Mouse (Mus musculus) layer of hippocampus, postnatal 25 days (tissue): Measurements from ENCODE around the gene Arl6ip4. TPM values are rescaled to one million over a fixed set of nuclear protein-coding genes. Genes with fewer than 3 reads are reported as not detected.

Experiments
- DNase-seq, 2 experiments: peaks; one replicate each; pipeline ENCODE4 v3.0.0; 2022; ENCODE audit warnings: mixed read lengths in 2 of 2, low spot score in 1 of 2; ENCODE audit errors: extremely low spot score in 1 of 2
- total RNA-seq, 2 experiments: library from RNA; stranded (reverse); gene quantifications; 2 replicates each; pipeline ENCODE4 v1.2.3; 2021

The Arl6ip4 gene
- total RNA-seq, 2 experiments from 2014 or later = 44.9 to 45.8 TPM

- no peak for DNase-seq
These were observed 21.9 kb upstream of the Arl6ip4 start for GRCm38 (mm10) chr5:124093852-124094604.

- DNase-seq = no peak
These were observed 20.8 kb upstream of the Arl6ip4 start for GRCm38 (mm10) chr5:124095077-124095581.

- DNase-seq = peak; percentile 85 to 86
These were observed 20.2 kb upstream of the Arl6ip4 start, which contains the start of gene Abcb9 for GRCm38 (mm10) chr5:124095596-124096232. Gene Abcb9, minus strand, starts transcription at chr5:124095798.

- no peak for DNase-seq
These were observed 17.0 kb upstream of the Arl6ip4 start for GRCm38 (mm10) chr5:124098923-124099322.

GRCm38 (mm10) chr5:124100128-124101044, 15.5 kb upstream of the Arl6ip4 start:
- DNase-seq = no peak

GRCm38 (mm10) chr5:124102326-124102725, 13.6 kb upstream of the Arl6ip4 start:
- no peak for DNase-seq

DNA sequence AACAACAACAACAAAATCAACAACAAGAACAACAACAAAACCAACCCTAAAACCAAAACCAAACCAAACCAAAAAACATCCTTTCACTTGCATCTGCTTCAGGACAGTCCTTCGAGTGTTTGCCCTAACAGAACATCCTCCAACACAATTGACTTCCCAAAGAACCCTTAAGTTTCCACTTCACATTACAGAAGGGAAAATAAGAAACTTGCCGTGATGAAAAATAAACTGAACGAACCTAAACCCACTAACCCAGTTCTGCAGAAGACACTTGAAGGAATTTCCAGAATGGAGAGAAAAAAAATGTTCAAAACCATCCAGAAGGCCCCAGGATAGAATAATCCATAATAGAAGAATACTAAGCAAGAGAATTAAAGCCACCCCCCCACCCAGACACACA, 12.9 kb upstream of the Arl6ip4 start:
- DNase-seq = no peak

- DNase-seq = no peak
These were observed 12.3 kb upstream of the Arl6ip4 start for GRCm38 (mm10) chr5:124103552-124103951.

DNA sequence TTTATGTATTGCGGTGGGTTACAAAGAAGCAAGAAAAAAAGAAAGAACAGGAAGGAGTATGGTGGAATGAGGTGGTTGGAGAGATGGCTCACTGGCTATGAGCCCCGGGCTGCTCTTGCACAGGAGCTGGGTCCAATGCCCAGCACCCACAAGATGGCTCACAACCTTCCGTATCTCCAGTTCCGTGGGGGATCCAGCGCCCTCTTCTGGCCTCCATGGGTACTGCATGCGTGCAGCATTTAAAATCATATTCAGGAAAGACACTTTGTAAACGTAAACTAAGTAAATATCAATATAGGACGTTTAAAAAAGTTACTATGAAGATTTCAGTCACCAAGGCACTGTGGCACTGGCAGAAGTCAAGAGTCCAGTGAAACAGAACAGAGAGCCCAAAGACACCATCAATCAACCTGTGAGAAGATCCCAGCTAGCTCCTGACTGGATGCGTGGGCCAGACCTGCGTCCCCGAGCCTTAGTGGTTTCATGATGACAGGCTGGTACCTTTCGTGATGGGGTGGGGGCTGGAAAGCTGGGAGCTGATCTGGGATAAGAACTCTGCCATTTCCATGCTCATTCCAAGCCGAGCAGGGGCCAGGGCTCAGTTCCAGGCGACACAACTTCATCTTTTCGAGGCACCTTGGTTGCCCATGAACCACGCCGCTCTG, 4.7 kb upstream of the Arl6ip4 start:
- DNase-seq = no peak

DNA sequence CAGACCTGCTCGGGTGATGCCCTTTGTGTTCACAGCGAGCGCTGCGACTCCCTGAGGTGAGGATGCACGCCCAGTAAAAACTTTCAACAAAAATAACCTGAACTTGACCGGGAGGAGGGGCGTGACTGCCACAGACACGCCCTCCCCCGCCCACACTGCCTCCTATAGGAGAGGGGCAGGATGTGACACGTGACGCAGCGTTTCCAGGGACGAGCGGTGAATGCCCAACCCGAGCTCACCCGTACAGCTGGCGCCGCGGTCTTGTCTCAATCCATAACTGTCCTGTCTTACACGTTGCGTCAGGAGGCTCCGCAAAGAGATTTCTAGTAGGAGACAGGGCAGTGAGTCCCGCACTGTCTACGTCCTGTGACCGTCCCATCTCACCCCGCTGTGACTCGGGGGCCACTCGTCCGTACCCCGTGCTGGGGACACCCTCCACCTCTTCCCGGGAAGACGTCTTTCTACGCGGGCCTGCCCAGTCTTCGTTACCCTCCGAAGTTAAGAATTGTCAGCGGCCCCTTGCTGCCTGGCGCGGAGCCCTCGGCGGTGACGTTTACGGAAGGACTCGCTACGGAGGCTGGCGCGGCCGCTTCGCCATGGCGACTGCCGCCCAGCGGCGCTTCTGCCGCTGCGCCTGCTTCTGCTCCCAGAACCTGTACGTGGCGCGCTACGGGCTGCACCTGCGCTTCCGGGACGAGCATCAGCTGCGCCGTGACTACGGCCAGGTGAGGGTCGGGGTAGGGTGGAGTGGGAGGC, 4.0 kb upstream of the Arl6ip4 start, which contains the start of gene Ogfod2:
Gene Ogfod2 (plus strand): TSS at position 556 of the 756 bp plus-strand sequence.
- DNase-seq = peak; percentile 92 to 94

DNA sequence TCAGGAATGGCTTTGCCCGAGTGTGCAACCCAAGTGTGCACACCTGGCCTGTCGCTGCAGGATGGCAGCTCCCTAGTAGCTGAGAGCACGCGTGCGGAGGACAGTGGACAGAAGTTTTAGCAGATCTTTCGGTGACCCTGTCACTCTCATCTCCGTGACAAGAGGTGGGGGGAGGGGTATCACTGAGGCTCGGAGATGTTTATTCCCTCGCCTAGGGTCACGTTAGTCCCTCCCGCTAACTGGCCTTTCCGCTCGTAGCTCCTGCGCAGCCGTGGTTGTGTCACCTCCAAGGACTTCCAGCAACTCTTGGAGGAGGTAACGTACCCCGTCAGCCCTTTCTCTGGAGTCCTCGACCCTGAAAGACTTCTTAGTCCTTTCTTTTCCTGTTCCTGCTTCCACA, 3.4 kb upstream of the Arl6ip4 start:
- DNase-seq = no peak

DNA sequence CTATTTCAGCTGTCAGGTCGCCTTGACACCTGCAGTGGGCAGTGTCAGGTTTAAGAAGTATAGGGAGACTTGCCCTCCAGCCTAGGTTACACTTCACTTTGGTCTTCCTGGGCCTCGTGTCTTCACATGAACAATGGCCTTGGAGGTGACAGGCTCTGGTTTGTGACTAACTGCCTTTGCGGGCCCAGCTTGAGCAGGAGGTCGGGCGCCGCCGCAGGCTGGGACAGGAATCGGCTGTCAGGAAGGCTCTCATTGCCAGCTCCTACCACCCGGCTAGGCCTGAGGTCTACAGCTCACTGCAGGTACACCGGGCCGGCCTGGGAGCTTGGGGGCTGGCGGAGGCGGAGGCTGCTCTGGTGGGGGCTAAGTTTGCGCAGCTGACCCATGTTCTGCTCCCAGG, 2.9 kb upstream of the Arl6ip4 start:
- no peak for DNase-seq

DNA sequence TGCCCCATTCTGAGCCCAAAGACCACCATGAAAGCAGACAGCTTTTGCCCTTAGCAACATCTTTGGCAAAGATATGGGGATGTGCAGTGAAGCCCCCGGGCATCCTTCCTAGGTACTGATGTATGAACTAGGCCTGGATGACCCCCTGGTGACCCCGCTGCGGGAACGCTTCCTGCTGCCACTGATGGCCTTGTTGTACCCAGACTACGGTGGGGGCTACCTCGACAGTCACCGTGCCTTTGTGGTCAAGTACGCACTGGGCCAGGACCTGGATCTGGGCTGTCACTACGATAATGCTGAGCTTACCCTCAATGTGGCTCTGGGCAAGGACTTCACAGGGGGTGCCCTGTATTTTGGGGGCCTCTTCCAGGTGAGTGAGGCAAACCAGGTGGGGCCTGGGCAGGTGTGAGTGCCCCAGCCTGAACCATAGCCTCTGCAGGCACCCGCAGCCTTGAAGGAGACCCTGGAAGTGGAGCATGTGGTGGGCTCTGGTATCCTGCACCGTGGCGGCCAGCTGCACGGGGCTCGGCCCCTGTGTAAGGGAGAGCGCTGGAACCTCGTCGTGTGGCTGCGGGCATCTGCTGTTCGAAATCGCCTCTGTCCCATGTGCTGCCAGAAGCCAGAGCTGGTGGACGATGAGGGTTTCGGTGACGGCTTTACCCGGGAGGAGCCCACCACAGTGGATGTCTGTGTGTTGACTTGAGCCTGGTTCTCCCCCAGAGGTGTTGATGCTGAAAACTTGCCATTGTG, 1.4 kb upstream of the Arl6ip4 start:
- no peak for DNase-seq

- DNase-seq = no peak
These were observed 358 bp upstream of the Arl6ip4 start for GRCm38 (mm10) chr5:124115531-124115930.

GRCm38 (mm10) chr5:124119204-124119603, 3.3 kb downstream of the Arl6ip4 start:
- DNase-seq = no peak

DNA sequence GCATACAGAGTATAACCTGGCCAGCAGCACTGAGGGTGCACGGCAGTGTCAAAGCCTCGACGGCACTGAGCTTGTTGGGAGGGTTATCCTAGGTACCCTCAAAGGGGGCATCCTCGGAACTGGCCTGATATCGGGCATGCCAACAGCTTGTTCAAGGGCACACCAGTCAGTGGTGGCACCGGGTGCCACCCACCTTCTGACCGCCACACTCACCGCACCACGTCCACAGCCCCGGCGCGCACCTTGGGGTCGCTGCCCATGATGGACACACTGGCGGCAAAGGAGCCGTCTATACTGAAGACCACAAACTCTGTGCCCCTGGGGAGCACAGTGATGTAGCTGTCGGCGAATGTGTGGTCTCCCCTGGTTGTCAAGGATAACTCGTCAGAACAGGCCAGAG, 6.5 kb downstream of the Arl6ip4 start:
- no peak for DNase-seq

GRCm38 (mm10) chr5:124125093-124125492, 9.2 kb downstream of the Arl6ip4 start:
- no peak for DNase-seq

DNA sequence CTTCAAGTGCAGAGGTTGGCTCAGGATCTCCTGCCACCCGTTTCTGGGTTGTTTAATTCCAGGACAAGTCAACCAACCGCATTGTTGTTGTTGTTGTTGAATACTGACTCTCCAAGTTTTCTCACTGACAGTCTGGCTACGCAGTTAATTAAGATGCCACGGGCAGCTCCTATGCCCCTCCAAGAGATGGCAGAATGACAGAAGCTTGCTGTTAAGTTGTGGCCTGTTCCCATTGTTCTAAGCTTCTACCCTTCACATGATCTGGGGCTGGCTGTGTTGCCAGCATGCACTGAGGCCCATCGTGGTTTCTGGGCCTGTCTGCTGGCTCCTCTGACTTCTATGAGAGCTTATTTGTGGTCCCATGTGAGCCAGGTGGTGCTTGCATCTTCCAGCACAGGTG, 18.4 kb downstream of the Arl6ip4 start:
- no peak for DNase-seq

GRCm38 (mm10) chr5:124138066-124138465, 22.2 kb downstream of the Arl6ip4 start:
- no peak for DNase-seq
